Mouse (Mus musculus): ENCODE results near the gene Clec16a. TPM values are rescaled to one million over a fixed set of nuclear protein-coding genes. Genes with fewer than 3 reads are reported as not detected.
A peak's percentile ranks its signal among the peaks of the same experiment; 100 is the strongest.

The Clec16a gene
- polyA plus RNA-seq, 1 experiment from 2014 or later, result 32.5 TPM

- H3K9ac ChIP-seq (ENCODE audit: low read length), result no peak overlapping the region
- no peaks in the 10 kb centered on the region for H3K27me3 ChIP-seq (ENCODE audit: control insufficient read depth, insufficient read depth, low read length)
- WGBS, result 69% methylated on average over 8 of the region's 8 CpGs
- no peak overlapping the region for H3K4me2 ChIP-seq (ENCODE audit: low read length)
- no peak for ATAC-seq (ENCODE audit: insufficient number of reproducible peaks, insufficient read depth, low FRiP score, low read depth)
- H3K9me3 ChIP-seq (ENCODE audit: control insufficient read depth, low read length), result no peaks in the 10 kb centered on the region
- H3K36me3 ChIP-seq (ENCODE audit: control insufficient read depth, insufficient read depth, low read length), result no peaks in the 10 kb centered on the region
- H3K4me1 ChIP-seq (ENCODE audit: control insufficient read depth in 2 of 2, insufficient read depth in 2 of 2, low read length in 2 of 2), result 0 out of 4 replicates have a peak, but pooled peaks cover 2 to 4% of the 10 kb centered on the region in 2 experiments
- no peak overlapping the region for H3K27ac ChIP-seq (replicated peaks in 1 of 2; ENCODE audit: control insufficient read depth in 1 of 2, insufficient read depth in 1 of 2, low read depth in 2 of 2, low read length in 2 of 2)
- H3K4me3 ChIP-seq (ENCODE audit: control insufficient read depth in 1 of 2, insufficient read depth in 1 of 2, low read depth in 1 of 2, low read length in 2 of 2), result no peak overlapping the region
Measured at GRCm38 (mm10) chr16:10683193-10684000, 138.3 kb downstream of the Clec16a start.

DNA sequence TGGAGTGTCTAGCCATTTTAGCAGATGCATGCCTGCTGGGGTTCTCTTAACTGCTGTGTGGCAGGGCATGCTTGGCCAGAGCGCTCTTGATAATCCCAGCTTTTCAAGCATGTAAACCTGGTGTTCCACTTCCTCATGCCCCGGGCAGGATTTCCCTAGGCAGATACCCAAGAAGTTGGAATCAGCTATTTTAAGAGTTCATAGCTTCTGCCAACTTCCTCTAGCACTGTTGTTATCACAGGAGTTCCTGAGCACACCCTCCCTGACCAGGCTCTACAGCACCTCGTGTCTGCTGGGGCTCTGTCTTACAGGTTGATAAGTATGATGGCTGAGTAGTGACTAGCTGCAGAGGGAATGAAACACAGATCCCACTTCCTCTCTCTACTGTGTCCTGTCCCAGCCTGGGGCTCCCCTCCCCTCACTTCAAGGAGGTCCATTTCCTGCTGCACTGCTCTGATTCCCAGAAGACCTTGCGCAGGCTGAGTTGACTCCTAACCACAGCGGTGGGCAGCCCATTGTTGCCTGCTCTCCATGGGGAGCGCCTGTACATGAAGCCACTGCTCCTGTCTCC lies 144.7 kb downstream of the Clec16a start:
- 21% methylated on average over 6 of the region's 6 CpGs for WGBS
- H3K9ac ChIP-seq (ENCODE audit: low read length), result no peak overlapping the region
- no peaks in the 10 kb centered on the region for H3K27me3 ChIP-seq (ENCODE audit: control insufficient read depth, insufficient read depth, low read length)
- H3K4me3 ChIP-seq (ENCODE audit: control insufficient read depth in 1 of 2, insufficient read depth in 1 of 2, low read depth in 1 of 2, low read length in 2 of 2), result no peak overlapping the region
- H3K27ac ChIP-seq (replicated peaks in 1 of 2; ENCODE audit: control insufficient read depth in 1 of 2, insufficient read depth in 1 of 2, low read depth in 2 of 2, low read length in 2 of 2), result peak overlapping the region; percentile 90 to 93
- peak overlapping the region; percentile 31 for H3K4me2 ChIP-seq (ENCODE audit: low read length)
- H3K9me3 ChIP-seq (ENCODE audit: control insufficient read depth, low read length), result no peaks in the 10 kb centered on the region
- ATAC-seq (ENCODE audit: insufficient number of reproducible peaks, insufficient read depth, low FRiP score, low read depth), result peak; percentile 77
- no peaks in the 10 kb centered on the region for H3K36me3 ChIP-seq (ENCODE audit: control insufficient read depth, insufficient read depth, low read length)
- H3K4me1 ChIP-seq (ENCODE audit: control insufficient read depth in 2 of 2, insufficient read depth in 2 of 2, low read length in 2 of 2), result peaks cover 26 to 37% of the 10 kb centered on the region in 2 experiments

DNA sequence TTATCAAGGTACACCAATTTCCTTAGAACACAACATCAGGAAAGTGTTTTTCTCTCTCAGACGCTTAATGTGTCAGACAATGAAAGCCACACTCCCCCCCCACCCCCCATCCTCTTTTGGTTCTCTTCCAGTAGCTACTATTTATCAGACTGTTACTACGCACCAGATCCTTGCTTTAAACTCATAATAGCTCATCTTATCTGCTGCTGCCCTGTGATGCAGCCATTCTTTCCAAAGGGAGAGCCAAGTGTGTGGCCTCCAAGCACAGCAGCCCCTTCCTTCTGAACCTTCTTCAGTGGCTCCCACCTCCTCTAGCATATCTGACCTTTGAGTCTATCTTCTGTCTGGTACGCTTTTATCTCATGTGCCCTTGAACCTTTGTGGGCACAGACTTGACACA lies 145.3 kb downstream of the Clec16a start:
- Histone ChIP-seq H3K27me3 (ENCODE audit: control insufficient read depth, insufficient read depth, low read length) (no peaks in the 10 kb centered on the region), H3K4me3 (ENCODE audit: control insufficient read depth in 1 of 2, insufficient read depth in 1 of 2, low read depth in 1 of 2, low read length in 2 of 2) (no peak overlapping the region), H3K4me2 (ENCODE audit: low read length) (peak overlapping the region; percentile 31), H3K9ac (ENCODE audit: low read length) (no peak overlapping the region), H3K4me1 (ENCODE audit: control insufficient read depth in 2 of 2, insufficient read depth in 2 of 2, low read length in 2 of 2) (peaks cover 26 to 37% of the 10 kb centered on the region in 2 experiments), H3K27ac (replicated peaks in 1 of 2; ENCODE audit: control insufficient read depth in 1 of 2, insufficient read depth in 1 of 2, low read depth in 2 of 2, low read length in 2 of 2) (peak overlapping the region; percentile 90 to 93), H3K36me3 (ENCODE audit: control insufficient read depth, insufficient read depth, low read length) (no peaks in the 10 kb centered on the region), H3K9me3 (ENCODE audit: control insufficient read depth, low read length) (no peaks in the 10 kb centered on the region)
- WGBS, result 12% methylated on average over 3 of the region's 3 CpGs
- ATAC-seq (ENCODE audit: insufficient number of reproducible peaks, insufficient read depth, low FRiP score, low read depth), result peak; percentile 65

DNA sequence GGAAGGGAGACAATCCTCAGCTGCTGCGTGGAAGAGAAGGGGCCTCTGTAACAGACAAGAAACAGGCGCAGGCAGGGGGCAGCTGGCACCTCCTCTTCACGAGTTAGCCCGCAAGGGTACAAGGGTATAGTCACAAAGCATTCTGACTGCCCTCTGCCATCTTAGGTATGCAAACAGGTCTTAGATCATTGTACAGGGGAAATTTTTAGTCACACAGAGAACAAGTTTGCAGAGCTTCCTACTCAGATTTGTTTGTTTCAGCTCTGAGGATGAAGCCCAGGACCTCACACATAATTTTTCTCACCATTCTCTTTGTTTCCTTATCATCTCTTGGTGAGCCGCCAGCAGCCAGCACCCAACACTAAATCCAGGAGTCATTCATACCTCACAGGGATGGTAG lies 146.6 kb downstream of the Clec16a start:
- Histone ChIP-seq H3K9ac (ENCODE audit: low read length) (no peak overlapping the region), H3K4me2 (ENCODE audit: low read length) (no peak overlapping the region), H3K9me3 (ENCODE audit: control insufficient read depth, low read length) (no peaks in the 10 kb centered on the region), H3K27ac (replicated peaks in 1 of 2; ENCODE audit: control insufficient read depth in 1 of 2, insufficient read depth in 1 of 2, low read depth in 2 of 2, low read length in 2 of 2) (no peak overlapping the region), H3K36me3 (ENCODE audit: control insufficient read depth, insufficient read depth, low read length) (no peaks in the 10 kb centered on the region), H3K4me1 (ENCODE audit: control insufficient read depth in 2 of 2, insufficient read depth in 2 of 2, low read length in 2 of 2) (peaks cover 26 to 37% of the 10 kb centered on the region in 2 experiments), H3K27me3 (ENCODE audit: control insufficient read depth, insufficient read depth, low read length) (no peaks in the 10 kb centered on the region), H3K4me3 (ENCODE audit: control insufficient read depth in 1 of 2, insufficient read depth in 1 of 2, low read depth in 1 of 2, low read length in 2 of 2) (no peak overlapping the region)
- ATAC-seq (ENCODE audit: insufficient number of reproducible peaks, insufficient read depth, low FRiP score, low read depth), result no peak
- WGBS, result 67% methylated on average over 5 of the region's 5 CpGs

DNA sequence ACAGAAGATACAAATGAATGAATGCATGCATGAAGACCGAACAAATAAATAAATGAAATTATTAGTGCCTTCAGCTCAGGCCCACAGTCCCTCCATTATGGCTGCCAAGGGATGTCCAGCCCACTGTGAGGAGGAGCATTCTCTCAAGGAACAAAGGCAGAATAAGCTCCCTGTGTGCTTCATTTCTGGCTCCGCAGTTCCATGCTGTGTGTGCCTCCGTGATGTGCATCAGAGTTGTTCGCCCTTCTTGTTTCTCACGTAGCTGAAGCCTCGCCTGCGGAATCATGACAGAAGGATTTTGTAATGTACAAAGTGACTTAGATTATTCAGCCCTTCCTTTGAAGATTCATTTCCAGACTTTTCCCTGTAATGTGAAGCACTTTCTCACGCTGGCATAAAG lies 147.7 kb downstream of the Clec16a start:
- H3K27ac ChIP-seq (replicated peaks in 1 of 2; ENCODE audit: control insufficient read depth in 1 of 2, insufficient read depth in 1 of 2, low read depth in 2 of 2, low read length in 2 of 2), result no peak overlapping the region
- no peak overlapping the region for H3K4me2 ChIP-seq (ENCODE audit: low read length)
- no peaks in the 10 kb centered on the region for H3K27me3 ChIP-seq (ENCODE audit: control insufficient read depth, insufficient read depth, low read length)
- H3K4me3 ChIP-seq (ENCODE audit: control insufficient read depth in 1 of 2, insufficient read depth in 1 of 2, low read depth in 1 of 2, low read length in 2 of 2), result no peak overlapping the region
- peaks cover 27 to 42% of the 10 kb centered on the region in 2 experiments for H3K4me1 ChIP-seq (ENCODE audit: control insufficient read depth in 2 of 2, insufficient read depth in 2 of 2, low read length in 2 of 2)
- no peaks in the 10 kb centered on the region for H3K9me3 ChIP-seq (ENCODE audit: control insufficient read depth, low read length)
- H3K36me3 ChIP-seq (ENCODE audit: control insufficient read depth, insufficient read depth, low read length), result no peaks in the 10 kb centered on the region
- H3K9ac ChIP-seq (ENCODE audit: low read length), result no peak overlapping the region
- WGBS, result 93% methylated on average over 8 of the region's 8 CpGs
- ATAC-seq (ENCODE audit: insufficient number of reproducible peaks, insufficient read depth, low FRiP score, low read depth), result no peak

GRCm38 (mm10) chr16:10693424-10693823 lies 148.3 kb downstream of the Clec16a start:
- Histone ChIP-seq H3K9me3 (ENCODE audit: control insufficient read depth, low read length) (no peaks in the 10 kb centered on the region), H3K27me3 (ENCODE audit: control insufficient read depth, insufficient read depth, low read length) (no peaks in the 10 kb centered on the region), H3K4me1 (ENCODE audit: control insufficient read depth in 2 of 2, insufficient read depth in 2 of 2, low read length in 2 of 2) (peaks cover 32 to 48% of the 10 kb centered on the region in 2 experiments), H3K9ac (ENCODE audit: low read length) (no peak overlapping the region), H3K4me2 (ENCODE audit: low read length) (no peak overlapping the region), H3K27ac (replicated peaks in 1 of 2; ENCODE audit: control insufficient read depth in 1 of 2, insufficient read depth in 1 of 2, low read depth in 2 of 2, low read length in 2 of 2) (no peak overlapping the region), H3K36me3 (ENCODE audit: control insufficient read depth, insufficient read depth, low read length) (no peaks in the 10 kb centered on the region), H3K4me3 (ENCODE audit: control insufficient read depth in 1 of 2, insufficient read depth in 1 of 2, low read depth in 1 of 2, low read length in 2 of 2) (no peak overlapping the region)
- 89% methylated on average over 1 of the region's 1 CpGs for WGBS
- no peak for ATAC-seq (ENCODE audit: insufficient number of reproducible peaks, insufficient read depth, low FRiP score, low read depth)

DNA sequence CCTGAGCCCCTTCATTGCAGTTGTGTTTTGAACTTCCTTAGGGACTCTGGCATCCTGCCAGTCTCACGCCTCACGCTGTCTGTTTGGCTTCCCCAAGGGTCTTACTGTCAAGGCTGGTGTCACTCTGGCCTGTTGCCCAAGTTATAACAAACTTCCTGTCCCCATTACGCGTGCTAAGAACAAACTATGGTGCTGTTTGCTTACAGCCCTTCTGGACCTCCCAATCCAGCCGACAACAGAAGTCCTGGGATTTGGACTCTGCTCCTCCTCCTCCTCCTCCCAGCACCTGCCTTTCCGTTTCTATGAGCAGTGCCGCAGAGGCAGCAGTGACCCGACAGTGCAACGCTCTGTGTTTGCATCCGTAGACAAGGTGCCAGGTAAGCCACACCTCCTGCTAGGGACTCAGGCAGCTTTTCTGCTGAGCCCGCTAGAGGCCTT lies 149.3 kb downstream of the Clec16a start:
- no peak for ATAC-seq (ENCODE audit: insufficient number of reproducible peaks, insufficient read depth, low FRiP score, low read depth)
- Histone ChIP-seq H3K9ac (ENCODE audit: low read length) (no peak overlapping the region), H3K27me3 (ENCODE audit: control insufficient read depth, insufficient read depth, low read length) (no peaks in the 10 kb centered on the region), H3K27ac (replicated peaks in 1 of 2; ENCODE audit: control insufficient read depth in 1 of 2, insufficient read depth in 1 of 2, low read depth in 2 of 2, low read length in 2 of 2) (no peak overlapping the region), H3K4me3 (ENCODE audit: control insufficient read depth in 1 of 2, insufficient read depth in 1 of 2, low read depth in 1 of 2, low read length in 2 of 2) (no peak overlapping the region), H3K9me3 (ENCODE audit: control insufficient read depth, low read length) (no peaks in the 10 kb centered on the region), H3K36me3 (ENCODE audit: control insufficient read depth, insufficient read depth, low read length) (no peaks in the 10 kb centered on the region), H3K4me2 (ENCODE audit: low read length) (no peak overlapping the region), H3K4me1 (ENCODE audit: control insufficient read depth in 2 of 2, insufficient read depth in 2 of 2, low read length in 2 of 2) (peaks cover 32 to 45% of the 10 kb centered on the region in 2 experiments)
- 40% methylated on average over 11 of the region's 11 CpGs for WGBS
